Mouse (Mus musculus) c-Kit-positive CD71-positive TER-119-negative erythroid progenitor cells, embryonic 14.5 days (primary cell): Measurements from ENCODE around the gene Cd4.
"Not testable (repeated sequence)": the region's sequence is repeated elsewhere in the genome, so short reads cannot be mapped to it uniquely, and the experiment has no call there.

ENCODE experiments used
- DNase-seq: peaks from one replicate; pipeline ENCODE4 v3.0.0-alpha.2; 2013; ENCODE audit warnings: low read depth

Gene Cd4

GRCm38 (mm10) chr6:124915942-124916694 lies 28.1 kb upstream of the Cd4 start:
- no peak for DNase-seq

- no peak for DNase-seq
These were observed 27.3 kb upstream of the Cd4 start for GRCm38 (mm10) chr6:124915160-124915941.

- DNase-seq: no peak
These were observed 26.5 kb upstream of the Cd4 start for GRCm38 (mm10) chr6:124914511-124914910.

GRCm38 (mm10) chr6:124913721-124914285 lies 25.8 kb upstream of the Cd4 start:
- DNase-seq: no peak

GRCm38 (mm10) chr6:124913214-124913613 lies 25.2 kb upstream of the Cd4 start:
- DNase-seq: no peak

GRCm38 (mm10) chr6:124911533-124912218 lies 23.7 kb upstream of the Cd4 start, which contains the start of gene Lag3:
Gene Lag3 (minus strand): TSS chr6:124911705.
- no peak for DNase-seq

- no peak for DNase-seq
These were observed 22.0 kb upstream of the Cd4 start for GRCm38 (mm10) chr6:124910032-124910431.

GRCm38 (mm10) chr6:124907767-124908166 lies 19.7 kb upstream of the Cd4 start:
- DNase-seq: no peak

GRCm38 (mm10) chr6:124904991-124905860 lies 17.2 kb upstream of the Cd4 start:
- no peak for DNase-seq

GRCm38 (mm10) chr6:124904161-124904981 lies 16.4 kb upstream of the Cd4 start:
- peak; percentile 70 for DNase-seq

GRCm38 (mm10) chr6:124903580-124904151 lies 15.6 kb upstream of the Cd4 start:
- peak; percentile 88 for DNase-seq

GRCm38 (mm10) chr6:124901851-124902250 lies 13.8 kb upstream of the Cd4 start:
- no peak for DNase-seq

- no peak for DNase-seq
These were observed 12.9 kb upstream of the Cd4 start for GRCm38 (mm10) chr6:124900801-124901480.

- DNase-seq: no peak
These were observed 12.2 kb upstream of the Cd4 start for GRCm38 (mm10) chr6:124900056-124900800.

- no peak for DNase-seq
These were observed 10.3 kb upstream of the Cd4 start for GRCm38 (mm10) chr6:124898359-124898758.

- not testable (repeated sequence) for DNase-seq
These were observed 6.1 kb upstream of the Cd4 start for GRCm38 (mm10) chr6:124894113-124894512.

- no peak for DNase-seq
These were observed 3.0 kb upstream of the Cd4 start for GRCm38 (mm10) chr6:124890997-124891396.

- DNase-seq: no peak
These were observed 619 bp upstream of the Cd4 start for GRCm38 (mm10) chr6:124888555-124889125.
